8 mouse cellular contexts compared by ENCODE assay signal in the genomic region with DNA sequence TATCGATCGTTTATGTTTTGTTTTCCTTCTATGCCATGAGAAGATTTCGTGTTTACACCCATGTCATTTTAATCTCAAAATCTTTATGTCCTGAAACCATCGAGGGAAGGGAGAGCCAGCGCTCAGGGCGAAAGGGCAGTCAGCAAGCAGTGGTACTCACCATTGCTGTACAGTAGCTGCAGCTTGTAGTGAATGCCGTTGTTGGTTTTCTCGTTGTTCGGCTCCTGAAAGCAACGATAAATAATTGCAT. TPM values are rescaled to one million over a fixed set of nuclear protein-coding genes. Genes with fewer than 3 reads are reported as not detected.
DNase-seq lines count a peak whose midpoint lies in the region; ATAC-seq and TF ChIP-seq lines count a peak whose summit lies in the region.

No protein-coding gene starts in this region.

- peak overlapping the region in 1 of 2 experiments; percentile 43; a peak in 1 of 4 replicates for H3K27ac ChIP-seq in heart, embryonic 14.5 days (replicated peaks in 1 of 2; ENCODE audit: control insufficient read depth in 1 of 2, insufficient read depth in 1 of 2, low read depth in 2 of 2, low read length in 2 of 2)
- H3K27ac ChIP-seq in CH12.LX (ENCODE audit: insufficient read depth, low read depth) = no peak overlapping the region
- H3K27ac ChIP-seq in forebrain, embryonic 15.5 days (replicated peaks) = no peak overlapping the region
- H3K27ac ChIP-seq in liver, embryonic 15.5 days (replicated peaks) = no peak overlapping the region

- no peaks in the 10 kb centered on the region for H3K9me3 ChIP-seq in heart, embryonic 14.5 days (ENCODE audit: control insufficient read depth, low read length)
- H3K9me3 ChIP-seq in CH12.LX (replicated peaks; ENCODE audit: low read length) = peaks cover 56% of the 10 kb centered on the region
- no peaks in the 10 kb centered on the region for H3K9me3 ChIP-seq in forebrain, embryonic 15.5 days
- H3K9me3 ChIP-seq in liver, embryonic 15.5 days (replicated peaks) = no peaks in the 10 kb centered on the region

- DNase-seq in heart, adult 9 months (ENCODE audit: low spot score in 2 of 2) = no peak
- no peak for DNase-seq in CH12.LX (ENCODE audit: extremely low read depth)
- DNase-seq in left cerebral cortex, postnatal 36 days (ENCODE audit: low spot score in 2 of 2) = no peak
- DNase-seq in right cerebral cortex, postnatal 10 days (ENCODE audit: low spot score in 2 of 2) = no peak
- DNase-seq in thymus, adult 18-20 months = no peak

- no peaks in the 10 kb centered on the region for H3K36me3 ChIP-seq in heart, embryonic 14.5 days (ENCODE audit: control insufficient read depth, insufficient read depth, low read length)
- no peaks in the 10 kb centered on the region for H3K36me3 ChIP-seq in CH12.LX (replicated peaks in 1 of 2; ENCODE audit: control insufficient read depth in 1 of 2, insufficient read depth in 1 of 2, low read length in 1 of 2)
- no peaks in the 10 kb centered on the region for H3K36me3 ChIP-seq in forebrain, embryonic 15.5 days
- H3K36me3 ChIP-seq in liver, embryonic 15.5 days (replicated peaks) = no peaks in the 10 kb centered on the region

- no peak for TF ChIP-seq RAD21 in CH12.LX (IDR thresholded peaks at IDR 0.05; ENCODE audit: low read depth, low read length)

- dilution Hi-C loops in CH12.LX (cut with MboI; ENCODE audit: extremely low pct_ligation_motif_present, extremely low pct_unique_long_range_greater_than_20kb, low sequenced_read_pairs) = no loop called here

- peaks cover 14 to 44% of the 10 kb centered on the region in 2 experiments; a peak in 3 of 4 replicates for H3K4me1 ChIP-seq in heart, embryonic 14.5 days (ENCODE audit: control insufficient read depth in 2 of 2, insufficient read depth in 2 of 2, low read length in 2 of 2)
- peaks cover 0 to 9% of the 10 kb centered on the region in 2 experiments; a peak in 2 of 4 replicates for H3K4me1 ChIP-seq in CH12.LX (ENCODE audit: control insufficient read depth in 1 of 2, insufficient read depth in 2 of 2)
- peaks cover 75% of the 10 kb centered on the region for H3K4me1 ChIP-seq in forebrain, embryonic 15.5 days
- H3K4me1 ChIP-seq in liver, embryonic 15.5 days (replicated peaks) = peaks cover 21% of the 10 kb centered on the region; the same call in 1 of the 2 replicates

- no peak for TF ChIP-seq EP300 in CH12.LX (IDR thresholded peaks at IDR 0.05; ENCODE audit: low read length)

- ATAC-seq in heart, embryonic 14.5 days (ENCODE audit: insufficient number of reproducible peaks, insufficient read depth, low FRiP score, low read depth) = no peak
- ATAC-seq in forebrain, embryonic 15.5 days (replicated peaks) = no peak
- ATAC-seq in liver, embryonic 15.5 days (ENCODE audit: insufficient read depth) = no peak

- 2% methylated on average over 10 of the region's 10 CpGs for WGBS in heart, embryonic 14.5 days
- WGBS in forebrain, embryonic 15.5 days = under 1% methylated on average over 10 of the region's 10 CpGs
- 2% methylated on average over 10 of the region's 10 CpGs for WGBS in liver, embryonic 15.5 days (ENCODE audit: insufficient replicate concordance)

- peak overlapping the region; percentile 79 for H3K9ac ChIP-seq in heart, embryonic 14.5 days (ENCODE audit: low read length)
- peak overlapping the region; percentile 29; the same call in 1 of the 2 replicates for H3K9ac ChIP-seq in CH12.LX (ENCODE audit: insufficient read depth, low read depth)
- H3K9ac ChIP-seq in forebrain, embryonic 15.5 days (replicated peaks) = peak overlapping the region; percentile 26; the same call in 1 of the 2 replicates
- H3K9ac ChIP-seq in liver, embryonic 15.5 days = no peak overlapping the region

- no peak for TF ChIP-seq CTCF in CH12.LX (conservative IDR thresholded peaks at IDR 0.05 in 1 of 2, IDR thresholded peaks at IDR 0.05 in 1 of 2; ENCODE audit: low read depth in 2 of 2, low read length in 2 of 2)

- intact Hi-C loops in left cerebral cortex, postnatal 36 days (cut with DNase I) = loop anchor here (10.0 kb wide), 1 partner anchor 488 kb away; no protein-coding TSS in a partner anchor

- in situ Hi-C loops in CH12.LX (cut with MboI; ENCODE audit: low pct_ligation_motif_present, low pct_unique_long_range_greater_than_20kb, low sequenced_read_pairs) = no loop called here

- H3K4me2 ChIP-seq in heart, embryonic 14.5 days (ENCODE audit: low read length) = peak overlapping the region; percentile 97
- H3K4me2 ChIP-seq in CH12.LX (ENCODE audit: insufficient read depth, low read depth, poor library complexity, severe bottlenecking) = peak overlapping the region; percentile 71
- H3K4me2 ChIP-seq in forebrain, embryonic 15.5 days (replicated peaks) = peak overlapping the region; percentile 86
- peak overlapping the region; percentile 71 for H3K4me2 ChIP-seq in liver, embryonic 15.5 days

- peaks cover 80% of the 10 kb centered on the region for H3K27me3 ChIP-seq in heart, embryonic 14.5 days (ENCODE audit: control insufficient read depth, insufficient read depth, low read length)
- H3K27me3 ChIP-seq in CH12.LX (replicated peaks) = peaks cover 2% of the 10 kb centered on the region
- H3K27me3 ChIP-seq in forebrain, embryonic 15.5 days = peaks cover 76% of the 10 kb centered on the region
- peaks cover 100% of the 10 kb centered on the region for H3K27me3 ChIP-seq in liver, embryonic 15.5 days

- TF ChIP-seq POLR2A in CH12.LX (IDR thresholded peaks at IDR 0.05; ENCODE audit: low read depth, low read length) = no peak

- peak overlapping the region; percentile 62 to 64 for H3K4me3 ChIP-seq in heart, embryonic 14.5 days (ENCODE audit: control insufficient read depth in 1 of 2, insufficient read depth in 1 of 2, low read depth in 1 of 2, low read length in 2 of 2)
- peak overlapping the region; percentile 15 to 73 (median 23) for H3K4me3 ChIP-seq in CH12.LX (replicated peaks in 1 of 3; ENCODE audit: low read depth in 2 of 3, low read length in 2 of 3, poor library complexity in 1 of 3)
- H3K4me3 ChIP-seq in forebrain, embryonic 15.5 days = peak overlapping the region; percentile 47
- H3K4me3 ChIP-seq in liver, embryonic 15.5 days (replicated peaks) = peak overlapping the region; percentile 52

- no peaks in the 10 kb centered on the region for H3K79me2 ChIP-seq in CH12.LX (replicated peaks; ENCODE audit: control insufficient read depth, extremely low read depth, insufficient read depth, poor library complexity, severe bottlenecking)

TF ChIP-seq in CH12.LX, 34 proteins besides CTCF, POLR2A, EP300 and RAD21:
- no peak for TF ChIP-seq PAX5 (IDR thresholded peaks at IDR 0.05; ENCODE audit: low read length)

RNA-seq across cellular contexts. Expression of a gene that starts 1.4 kb away (rescaled TPM):
- polyA plus RNA-seq in heart, embryonic 14.5 days (2014; fragmentation: Nextera tagmentation; extraction: Ambion mirVana) = 2.2 and 2.3 TPM in 2 replicates
- total RNA-seq in CH12.LX (2012; rRNA removed) (0.38 and 0.89 TPM in 2 replicates), CH12.LX (2014; rRNA removed) (not detected in 2 replicates)
- polyA plus RNA-seq in CH12.LX (2012; ENCODE audit: insufficient read length, low read depth) = 0.10 and 0.11 TPM in 2 replicates
- polyA plus RNA-seq in forebrain, embryonic 15.5 days (2015; fragmentation: Nextera tagmentation; extraction: Ambion mirVana) = 0.80 and 0.83 TPM in 2 replicates
- 0.02 and 0.05 TPM in 2 replicates for polyA plus RNA-seq in liver, embryonic 15.5 days (2015; fragmentation: Nextera tagmentation; extraction: Ambion mirVana)
- under 1 TPM; 0.32 to 0.72 TPM for total RNA-seq in left cerebral cortex, postnatal 36 days (2021)
